Mouse (Mus musculus) forebrain, embryonic 14.5 days (tissue): ENCODE results near the gene Cnnm3. TPM values are rescaled to one million over a fixed set of nuclear protein-coding genes. Genes with fewer than 3 reads are reported as not detected.
A peak's percentile ranks its signal among the peaks of the same experiment; 100 is the strongest.

Experiments used
- ATAC-seq: fragments of 200-750 bp; cut with Nextera tagmentation; 2 replicates; pipeline ENCODE4 v1.8.0; 2017; ENCODE audit warnings: mild to moderate bottlenecking, moderate library complexity
- DNase-seq: peaks from one replicate; pipeline ENCODE4 v3.0.0-alpha.2; 2015; ENCODE audit warnings: low spot score
- H3K27ac ChIP-seq: fragments of 300-500 bp; sonication (generic); 2 replicates; pipeline ENCODE4 v1.5.1; 2014; ENCODE audit warnings: low read depth, mild to moderate bottlenecking, control low read depth, low read length, moderate library complexity
- H3K27me3 ChIP-seq: fragments of 300-500 bp; sonication (generic); replicated peaks from 2 replicates; pipeline ENCODE4 v1.6.1; 2014; ENCODE audit warnings: low read length, control low read depth, mixed read lengths; ENCODE audit not compliant: control insufficient read depth, insufficient read depth
- H3K36me3 ChIP-seq: fragments of 300-500 bp; sonication (generic); 2 replicates; pipeline ENCODE4 v1.6.1; 2014; ENCODE audit warnings: low read length, control low read depth; ENCODE audit not compliant: control insufficient read depth, insufficient read depth
- H3K4me1 ChIP-seq: fragments of 300-500 bp; sonication (generic); 2 replicates; pipeline ENCODE4 v1.6.1; 2014; ENCODE audit warnings: antibody characterized with exemption, low read length, control low read depth; ENCODE audit not compliant: control insufficient read depth, insufficient read depth
- H3K4me2 ChIP-seq: fragments of 300-500 bp; sonication (generic); 2 replicates; pipeline ENCODE4 v1.6.1; 2014; ENCODE audit warnings: mild to moderate bottlenecking, control low read depth, low read length
- H3K4me3 ChIP-seq: fragments of 300-500 bp; sonication (generic); 2 replicates; pipeline ENCODE4 v1.5.1; 2014; ENCODE audit warnings: low read depth, low read length, control low read depth
- H3K9ac ChIP-seq: fragments of 300-500 bp; sonication (generic); 2 replicates; pipeline ENCODE4 v1.6.1; 2014; ENCODE audit warnings: mild to moderate bottlenecking, low read length, control low read depth, moderate library complexity
- H3K9me3 ChIP-seq: fragments of 300-500 bp; sonication (generic); replicated peaks from 2 replicates; pipeline ENCODE4 v1.6.1; 2016; ENCODE audit warnings: low read length, control low read depth, mixed read lengths; ENCODE audit not compliant: control insufficient read depth
- WGBS: fragments of 180-500 bp; shearing (Covaris S2); extraction: QIAGEN DNeasy Blood & Tissue Kit; methylation state at CpG from one replicate; pipeline ENCODE4 v1.1.7; 2014; 5-methylcytosine and 5-hydroxymethylcytosine counted together
- polyA plus RNA-seq: library from polyadenylated mRNA; unstranded; fragments of >200 nt; fragmentation: Nextera tagmentation; extraction: Ambion mirVana; gene quantifications from 2 replicates; pipeline ENCODE4 v1.2.1, GENCODE M21; 2014

Cnnm3 gene
- polyA plus RNA-seq, 1 experiment from 2014 or later = 5.2 TPM

DNA sequence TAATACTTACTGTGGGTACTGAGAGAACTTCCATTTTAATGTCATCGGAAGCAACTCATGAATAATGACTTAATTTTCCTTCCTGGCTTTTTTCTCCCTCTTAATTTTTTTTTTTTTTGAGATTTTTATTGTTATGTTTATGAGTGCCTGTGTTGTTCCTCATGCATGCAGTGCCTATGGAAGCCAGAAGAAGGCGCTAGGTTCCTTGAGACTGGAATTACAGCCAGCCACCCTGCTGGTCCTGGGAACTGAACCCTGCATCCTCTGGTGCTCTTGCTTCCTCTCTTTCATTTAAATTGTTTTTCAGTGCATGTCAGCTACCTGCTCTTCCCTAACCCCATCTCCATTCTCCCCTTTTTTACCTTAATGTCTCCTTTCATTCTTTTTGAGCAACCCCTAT lies 2.1 kb downstream of the Cnnm3 start:
- H3K9ac ChIP-seq = 0 out of 2 replicates have a peak overlapping the region, but pooled peaks have one; percentile 88
- peaks cover 11% of the 10 kb centered on the region for H3K36me3 ChIP-seq
- no peaks in the 10 kb centered on the region for H3K9me3 ChIP-seq
- H3K4me1 ChIP-seq = peaks cover 20% of the 10 kb centered on the region
- peak overlapping the region; percentile 92 for H3K4me3 ChIP-seq
- no peak overlapping the region; the same call in 1 of the 2 replicates for H3K27ac ChIP-seq
- peak; percentile 65 for DNase-seq
- 34% methylated on average over 2 of the region's 2 CpGs for WGBS
- no peaks in the 10 kb centered on the region for H3K27me3 ChIP-seq
- peak overlapping the region; percentile 94 for H3K4me2 ChIP-seq
- ATAC-seq = no peak

DNA sequence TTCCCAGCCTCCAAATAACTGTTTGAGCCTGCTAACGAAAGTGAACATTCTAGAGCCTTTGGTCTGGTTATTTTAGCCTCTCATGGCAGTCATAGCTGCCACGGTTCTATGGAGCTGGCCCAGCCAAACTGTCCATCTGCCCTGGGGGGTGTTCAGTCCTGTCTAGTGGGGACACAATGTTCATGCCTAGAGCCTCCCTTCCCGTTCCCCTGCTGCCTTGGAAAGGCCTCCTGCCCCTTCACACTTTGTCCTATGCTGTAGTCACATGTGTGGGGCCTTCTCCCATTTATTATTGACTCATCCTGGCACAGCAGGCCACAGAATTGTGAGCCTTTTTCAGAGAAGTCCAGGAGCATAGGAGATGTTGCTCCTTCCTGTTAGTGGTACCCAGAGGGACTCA lies 6.6 kb downstream of the Cnnm3 start:
- no peaks in the 10 kb centered on the region for H3K27me3 ChIP-seq
- no peaks in the 10 kb centered on the region for H3K9me3 ChIP-seq
- H3K36me3 ChIP-seq = peaks cover 55% of the 10 kb centered on the region
- H3K27ac ChIP-seq = no peak overlapping the region
- DNase-seq (no peak), ATAC-seq (no peak)
- H3K4me1 ChIP-seq = peaks cover 17% of the 10 kb centered on the region
- no peak overlapping the region for H3K4me3 ChIP-seq
- H3K4me2 ChIP-seq = no peak overlapping the region
- WGBS = 82% methylated on average over 3 of the region's 3 CpGs
- no peak overlapping the region for H3K9ac ChIP-seq

DNA sequence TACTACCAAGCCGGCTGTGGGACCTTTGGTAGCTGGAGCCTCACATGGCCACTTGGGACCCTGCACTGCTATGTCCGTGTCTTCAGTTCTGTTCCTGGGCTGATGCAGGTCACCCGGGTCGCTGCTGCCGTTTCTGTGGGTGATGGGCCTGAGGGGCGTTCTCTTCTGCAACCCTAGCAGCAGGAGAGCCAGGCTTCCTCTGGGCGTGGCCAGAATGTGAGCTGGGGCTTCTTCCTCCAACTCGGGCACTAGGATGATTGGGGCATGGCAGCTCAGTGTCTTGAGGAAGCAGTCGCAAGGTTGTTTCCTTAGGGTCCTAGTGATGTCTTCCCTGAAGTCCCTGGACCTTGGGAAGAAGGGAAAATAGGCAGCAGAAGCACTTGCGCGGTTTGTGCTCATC lies 8.0 kb downstream of the Cnnm3 start:
- Histone ChIP-seq H3K9ac (no peak overlapping the region), H3K4me3 (no peak overlapping the region), H3K9me3 (no peaks in the 10 kb centered on the region), H3K27me3 (no peaks in the 10 kb centered on the region), H3K36me3 (peaks cover 65% of the 10 kb centered on the region), H3K4me2 (no peak overlapping the region), H3K27ac (no peak overlapping the region), H3K4me1 (peaks cover 9% of the 10 kb centered on the region)
- DNase-seq = no peak
- 82% methylated on average over 11 of the region's 11 CpGs for WGBS
- no peak for ATAC-seq

DNA sequence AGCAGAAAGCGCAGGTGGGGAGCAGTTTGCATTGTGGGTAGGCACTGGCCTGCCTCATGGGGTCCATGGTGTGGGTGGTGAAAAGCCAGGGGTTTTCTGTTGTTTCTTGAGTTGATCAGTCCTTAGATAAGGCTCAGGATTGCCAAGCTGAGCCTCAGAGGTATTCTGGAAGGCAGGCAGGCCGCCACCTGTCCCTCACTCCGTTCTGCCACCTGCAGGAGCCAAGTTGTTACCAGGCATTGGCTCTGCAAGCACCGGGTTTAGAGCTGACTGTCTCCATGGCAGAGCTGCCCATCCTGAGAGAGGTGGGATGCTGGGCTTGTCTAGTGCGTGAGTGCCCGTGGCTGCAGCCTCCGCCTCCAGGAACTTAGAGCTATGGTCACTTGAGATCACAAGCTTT lies 10.5 kb downstream of the Cnnm3 start:
- Histone ChIP-seq H3K9ac (no peak overlapping the region), H3K27me3 (no peaks in the 10 kb centered on the region), H3K36me3 (peaks cover 88% of the 10 kb centered on the region), H3K4me3 (no peak overlapping the region), H3K27ac (no peak overlapping the region), H3K4me2 (no peak overlapping the region), H3K4me1 (peaks cover 4% of the 10 kb centered on the region), H3K9me3 (no peaks in the 10 kb centered on the region)
- ATAC-seq (no peak), DNase-seq (no peak)
- WGBS = 91% methylated on average over 7 of the region's 7 CpGs

DNA sequence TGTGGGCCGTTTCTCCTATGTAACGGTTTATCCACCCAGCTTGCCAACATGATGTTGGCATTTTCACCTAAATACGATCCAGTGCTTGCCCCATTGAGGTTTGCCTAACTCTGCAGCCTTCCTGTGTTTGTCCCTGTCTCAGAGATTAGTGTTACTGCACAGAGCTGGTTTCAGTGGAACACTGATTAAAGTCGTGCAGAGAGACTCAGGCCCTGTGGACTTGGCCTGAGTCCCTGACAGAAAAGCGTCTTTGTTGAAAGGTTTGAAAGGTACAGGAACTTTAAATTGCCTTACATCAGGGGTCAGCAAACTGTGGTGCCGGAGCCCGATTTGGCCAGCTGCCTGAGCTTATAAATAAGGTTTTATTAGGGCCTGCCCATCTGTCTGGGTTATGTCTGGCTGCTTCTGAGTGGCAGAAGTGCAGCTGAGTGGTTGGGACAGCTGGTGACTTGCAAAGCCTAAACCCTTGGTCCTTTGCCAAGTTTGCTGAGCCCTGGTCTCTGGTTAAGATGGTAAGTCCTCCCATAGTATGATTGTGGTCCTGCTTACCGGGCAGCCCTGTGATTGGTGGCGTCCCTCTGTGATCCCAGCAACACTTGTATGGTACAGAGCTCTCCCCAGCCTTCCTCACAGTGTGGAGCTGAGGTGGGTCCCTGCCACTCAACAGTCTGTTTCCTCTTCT lies 11.8 kb downstream of the Cnnm3 start:
- Histone ChIP-seq H3K4me3 (no peak overlapping the region), H3K36me3 (peaks cover 85% of the 10 kb centered on the region), H3K27me3 (no peaks in the 10 kb centered on the region)

DNA sequence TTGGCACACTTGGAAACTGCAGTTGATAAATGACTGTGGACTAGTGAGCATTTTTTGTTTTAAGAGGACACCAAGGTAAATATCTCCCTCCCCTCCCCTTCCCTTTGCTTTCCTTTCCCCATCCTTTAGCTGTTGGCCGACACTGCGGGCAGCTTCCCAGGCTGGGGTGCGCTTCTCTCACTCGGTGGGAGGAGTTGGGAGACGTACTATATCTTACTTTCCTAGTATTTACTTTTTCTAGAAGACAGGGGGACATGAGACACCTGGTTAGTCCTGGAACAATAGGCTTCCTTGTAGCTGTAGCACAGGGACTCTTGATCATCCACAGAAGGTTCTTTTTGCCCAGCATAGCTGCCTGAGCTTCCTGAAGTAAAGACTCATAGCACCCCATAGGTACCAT lies 12.4 kb downstream of the Cnnm3 start:
- WGBS = 82% methylated on average over 5 of the region's 5 CpGs
- H3K4me1 ChIP-seq = peaks cover 9% of the 10 kb centered on the region
- peak overlapping the region; percentile 76 for H3K27ac ChIP-seq
- H3K4me2 ChIP-seq = no peak overlapping the region
- no peaks in the 10 kb centered on the region for H3K27me3 ChIP-seq
- no peaks in the 10 kb centered on the region for H3K9me3 ChIP-seq
- H3K36me3 ChIP-seq = peaks cover 80% of the 10 kb centered on the region
- ATAC-seq = no peak
- no peak overlapping the region for H3K9ac ChIP-seq
- DNase-seq = no peak
- no peak overlapping the region for H3K4me3 ChIP-seq

More for the DNA sequence above, 11.8 kb downstream of the Cnnm3 start:
- Histone ChIP-seq H3K9me3 (no peaks in the 10 kb centered on the region), H3K4me1 (peaks cover 7% of the 10 kb centered on the region), H3K9ac (peak overlapping the region; percentile 25; the same call in 1 of the 2 replicates), H3K4me2 (no peak overlapping the region), H3K27ac (peak overlapping the region; percentile 76)
- DNase-seq = peak; percentile 90
- WGBS = 39% methylated on average over 9 of the region's 9 CpGs
- ATAC-seq = peak; percentile 71

DNA sequence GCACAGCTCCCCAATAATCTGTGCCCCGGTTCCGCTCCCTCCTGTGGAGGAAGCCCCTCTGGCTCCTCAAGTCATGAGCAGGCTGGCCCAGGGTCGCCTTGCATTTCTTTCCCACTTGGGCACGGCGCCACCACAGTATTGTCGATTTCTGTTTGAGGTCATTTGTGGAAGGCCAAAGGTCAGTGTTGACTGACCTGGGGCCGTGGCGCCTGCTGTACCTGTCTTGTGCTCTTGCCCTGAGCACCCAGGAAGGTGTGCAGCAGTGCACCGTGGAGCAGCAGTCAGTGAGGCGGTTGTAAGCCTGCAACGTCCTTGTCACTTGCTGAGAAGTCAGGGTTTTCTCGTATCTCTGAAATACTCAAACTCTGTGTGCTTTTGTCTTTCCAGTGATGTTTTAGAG lies 14.1 kb downstream of the Cnnm3 start:
- Histone ChIP-seq H3K9me3 (no peaks in the 10 kb centered on the region), H3K9ac (no peak overlapping the region), H3K4me1 (peaks cover 9% of the 10 kb centered on the region), H3K27me3 (no peaks in the 10 kb centered on the region), H3K27ac (no peak overlapping the region), H3K4me2 (no peak overlapping the region), H3K4me3 (no peak overlapping the region), H3K36me3 (peaks cover 64% of the 10 kb centered on the region)
- 92% methylated on average over 12 of the region's 12 CpGs for WGBS
- no peak for DNase-seq
- ATAC-seq = no peak

DNA sequence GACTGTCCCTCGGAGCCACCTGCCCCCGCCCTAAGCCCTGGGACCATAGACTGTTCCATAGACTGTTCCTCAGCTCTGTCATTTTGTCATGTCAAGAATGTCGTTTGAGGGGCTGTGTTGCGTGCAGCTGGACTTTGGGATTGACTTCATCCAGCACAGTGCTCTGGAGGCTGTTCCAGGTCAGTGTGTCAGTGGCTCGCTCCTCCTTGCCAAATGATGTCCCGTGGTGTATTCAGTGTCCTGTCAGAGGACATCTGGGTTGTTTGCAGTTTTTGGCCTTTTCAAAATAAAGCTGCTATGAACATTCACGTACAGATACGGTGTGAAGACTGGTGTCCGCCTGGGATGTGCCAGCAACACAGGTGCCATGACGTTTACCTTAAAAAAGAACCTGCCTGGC lies 15.2 kb downstream of the Cnnm3 start:
- H3K9me3 ChIP-seq = no peaks in the 10 kb centered on the region
- H3K4me3 ChIP-seq = no peak overlapping the region
- DNase-seq (no peak), ATAC-seq (no peak)
- peaks cover 9% of the 10 kb centered on the region for H3K4me1 ChIP-seq
- H3K36me3 ChIP-seq = peaks cover 53% of the 10 kb centered on the region
- no peak overlapping the region for H3K4me2 ChIP-seq
- 89% methylated on average over 10 of the region's 10 CpGs for WGBS
- no peaks in the 10 kb centered on the region for H3K27me3 ChIP-seq
- H3K27ac ChIP-seq = no peak overlapping the region
- H3K9ac ChIP-seq = no peak overlapping the region

DNA sequence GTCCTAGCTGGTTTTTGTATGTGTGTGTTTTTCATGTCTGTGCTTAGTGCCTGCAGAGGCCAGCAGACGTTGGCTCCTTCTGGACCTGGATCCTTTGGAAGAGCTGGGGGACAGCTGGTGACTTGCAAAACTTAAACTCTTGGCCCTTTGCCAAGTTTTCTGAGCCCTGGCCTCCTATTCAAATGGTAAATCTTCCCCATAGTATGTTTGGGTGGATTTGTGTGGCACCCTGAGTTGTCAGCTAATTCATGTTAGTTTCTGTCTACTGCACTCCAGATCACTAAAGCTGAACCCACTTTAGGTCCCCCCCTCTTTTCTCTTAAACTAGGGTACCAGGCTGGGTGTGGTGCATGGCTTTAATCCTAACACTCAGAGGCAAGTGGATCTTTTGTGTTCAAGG lies 16.7 kb downstream of the Cnnm3 start:
- ATAC-seq (peak; percentile 77), DNase-seq (peak; percentile 94)
- Histone ChIP-seq H3K9ac (no peak overlapping the region), H3K36me3 (peaks cover 39% of the 10 kb centered on the region), H3K4me2 (no peak overlapping the region), H3K27ac (peak overlapping the region; percentile 74), H3K27me3 (no peaks in the 10 kb centered on the region), H3K4me1 (peaks cover 9% of the 10 kb centered on the region), H3K4me3 (no peak overlapping the region), H3K9me3 (no peaks in the 10 kb centered on the region)
- WGBS = 3% methylated on average over 1 of the region's 1 CpGs
